Mouse (Mus musculus) G1E (cell line): ENCODE measurements around the gene Klhl12.

Experiments
- CTCF ChIP-seq: IDR thresholded peaks from 2 replicates; pipeline ENCODE4 v1.5.1; 2012; ENCODE audit warnings: low read depth, low read length, inconsistent platforms, mixed read lengths
- GATA1 ChIP-seq: IDR thresholded peaks from 2 replicates; pipeline ENCODE4 v1.6.1; 2012; ENCODE audit warnings: borderline replicate concordance, low read length, inconsistent platforms, mixed read lengths
- GATA2 ChIP-seq: IDR thresholded peaks from 2 replicates; pipeline ENCODE4 v1.6.1; 2012; ENCODE audit warnings: low read depth, low read length, inconsistent platforms, borderline replicate concordance

- TF ChIP-seq CTCF, result peak; percentile 47; the same call in 1 of the 2 replicates
- TF ChIP-seq GATA2, result no peak
- TF ChIP-seq GATA1, result no peak
These were observed 4.3 kb upstream of the Klhl12 start for GRCm38 (mm10) chr1:134450986-134451385.
